Mouse (Mus musculus) forebrain, embryonic 11.5 days (tissue): ENCODE measurements around the gene Cyp2c23. TPM values are rescaled to one million over a fixed set of nuclear protein-coding genes. Genes with fewer than 3 reads are reported as not detected.

Experiments
- ATAC-seq: fragments of 200-750 bp; cut with Nextera tagmentation; replicated peaks from 2 replicates; pipeline ENCODE4 v1.8.0; 2017; ENCODE audit warnings: moderate TSS enrichment; ENCODE audit not compliant: low FRiP score
- DNase-seq: peaks from one replicate; pipeline ENCODE4 v3.0.0-alpha.2; 2017; ENCODE audit warnings: low spot score
- H3K27ac ChIP-seq: fragments of 300-500 bp; sonication (generic); 2 replicates; pipeline ENCODE4 v1.5.1; 2014; ENCODE audit warnings: low read depth, low read length
- H3K27me3 ChIP-seq: fragments of 300-500 bp; sonication (generic); 2 replicates; pipeline ENCODE4 v1.6.1; 2014; ENCODE audit warnings: mild to moderate bottlenecking, low read length, mixed read lengths; ENCODE audit not compliant: control insufficient read depth, insufficient read depth
- H3K36me3 ChIP-seq: fragments of 300-500 bp; sonication (generic); 2 replicates; pipeline ENCODE4 v1.6.1; 2014; ENCODE audit warnings: mild to moderate bottlenecking, low read length, moderate library complexity, mixed read lengths; ENCODE audit not compliant: control insufficient read depth, insufficient read depth
- H3K4me1 ChIP-seq: fragments of 300-500 bp; sonication (generic); replicated peaks from 2 replicates; pipeline ENCODE4 v1.6.1; 2014; ENCODE audit warnings: low read length, mixed read lengths; ENCODE audit not compliant: control insufficient read depth, insufficient read depth
- H3K4me2 ChIP-seq: fragments of 300-500 bp; sonication (generic); 2 replicates; pipeline ENCODE4 v1.6.1; 2014; ENCODE audit warnings: low read depth, mild to moderate bottlenecking, low read length, moderate library complexity, mixed read lengths; ENCODE audit not compliant: severe bottlenecking
- H3K4me3 ChIP-seq: fragments of 300-500 bp; sonication (generic); 2 replicates; pipeline ENCODE4 v1.5.1; 2014; ENCODE audit warnings: low read depth, low read length
- H3K9ac ChIP-seq: fragments of 300-500 bp; sonication (generic); 2 replicates; pipeline ENCODE4 v1.6.1; 2014; ENCODE audit warnings: low read length
- H3K9me3 ChIP-seq: fragments of 300-500 bp; sonication (generic); 2 replicates; pipeline ENCODE4 v1.6.1; 2016; ENCODE audit warnings: low read length, mixed read lengths; ENCODE audit not compliant: control insufficient read depth
- WGBS: fragments of 180-500 bp; shearing (Covaris S2); extraction: QIAGEN DNeasy Blood & Tissue Kit; methylation state at CpG from one replicate; pipeline ENCODE4 v1.1.7; 2014; 5-methylcytosine and 5-hydroxymethylcytosine counted together
- polyA plus RNA-seq: library from polyadenylated mRNA; unstranded; fragments of >200 nt; fragmentation: Nextera tagmentation; extraction: Ambion mirVana; gene quantifications from 2 replicates; pipeline ENCODE4 v1.2.1, GENCODE M21; 2014

Gene Cyp2c23
- polyA plus RNA-seq, 1 experiment from 2014 or later: not detected

DNA sequence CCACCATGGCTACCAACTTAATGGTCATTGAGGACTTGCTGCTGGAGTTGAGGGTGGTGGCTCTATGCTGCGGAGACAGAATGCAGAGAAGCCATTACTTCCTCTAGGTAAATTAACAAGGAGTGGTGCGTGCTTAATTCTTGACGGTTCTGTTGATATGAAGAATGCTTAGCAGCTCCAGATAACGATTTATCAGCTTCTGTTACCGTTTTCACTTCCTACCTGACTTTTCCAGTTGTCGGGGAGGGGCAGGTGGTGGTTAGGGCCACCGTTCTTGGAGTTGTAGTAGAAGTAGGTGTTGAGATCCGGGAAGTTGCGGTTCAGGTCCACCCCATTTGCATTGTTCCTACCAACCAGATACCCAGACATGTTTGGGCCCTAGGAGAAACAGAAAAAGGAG is 55.3 kb downstream of the Cyp2c23 start:
- Histone ChIP-seq H3K4me1 (no peaks in the 10 kb centered on the region), H3K36me3 (no peaks in the 10 kb centered on the region), H3K9me3 (no peaks in the 10 kb centered on the region), H3K27ac (no peak overlapping the region), H3K4me3 (no peak overlapping the region), H3K27me3 (no peaks in the 10 kb centered on the region), H3K9ac (no peak overlapping the region), H3K4me2 (no peak overlapping the region)
- 90% methylated on average over 9 of the region's 9 CpGs for WGBS
- DNase-seq (no peak), ATAC-seq (no peak)

DNA sequence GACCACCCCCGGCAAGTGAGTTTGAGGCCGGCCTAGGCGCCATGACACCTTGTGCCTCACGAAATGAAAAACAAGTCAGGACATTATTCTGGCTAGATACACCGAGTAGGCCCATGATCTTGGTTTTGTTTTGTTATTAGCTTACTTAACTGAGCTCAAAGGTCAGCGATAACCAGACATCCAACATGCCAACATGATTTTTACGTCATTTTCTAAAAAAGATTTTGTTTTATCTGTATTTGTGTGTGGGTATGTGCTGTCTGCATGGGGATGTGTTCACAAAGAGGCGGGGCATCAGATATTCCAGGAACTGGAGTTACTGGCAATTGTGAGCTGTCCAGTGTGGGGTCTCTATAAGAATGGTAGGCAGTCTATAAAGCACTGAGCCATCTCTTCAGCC is 56.9 kb downstream of the Cyp2c23 start:
- WGBS: 94% methylated on average over 8 of the region's 8 CpGs
- Histone ChIP-seq H3K4me1 (0 out of 2 replicates have a peak, but pooled peaks cover 3% of the 10 kb centered on the region), H3K27ac (no peak overlapping the region), H3K4me3 (no peak overlapping the region), H3K9me3 (no peaks in the 10 kb centered on the region), H3K27me3 (no peaks in the 10 kb centered on the region), H3K36me3 (no peaks in the 10 kb centered on the region), H3K9ac (no peak overlapping the region), H3K4me2 (no peak overlapping the region)
- DNase-seq (no peak), ATAC-seq (no peak)

GRCm38 (mm10) chr19:43968436-43969026 is 60.5 kb downstream of the Cyp2c23 start:
- H3K9me3 ChIP-seq: no peaks in the 10 kb centered on the region
- 47% methylated on average over 10 of the region's 11 CpGs for WGBS
- no peak overlapping the region for H3K4me3 ChIP-seq
- 0 out of 2 replicates have a peak, but pooled peaks cover 3% of the 10 kb centered on the region for H3K4me1 ChIP-seq
- ATAC-seq: no peak
- H3K36me3 ChIP-seq: no peaks in the 10 kb centered on the region
- no peak for DNase-seq
- H3K27ac ChIP-seq: no peak overlapping the region
- no peak overlapping the region for H3K4me2 ChIP-seq
- H3K27me3 ChIP-seq: no peaks in the 10 kb centered on the region
- no peak overlapping the region for H3K9ac ChIP-seq

DNA sequence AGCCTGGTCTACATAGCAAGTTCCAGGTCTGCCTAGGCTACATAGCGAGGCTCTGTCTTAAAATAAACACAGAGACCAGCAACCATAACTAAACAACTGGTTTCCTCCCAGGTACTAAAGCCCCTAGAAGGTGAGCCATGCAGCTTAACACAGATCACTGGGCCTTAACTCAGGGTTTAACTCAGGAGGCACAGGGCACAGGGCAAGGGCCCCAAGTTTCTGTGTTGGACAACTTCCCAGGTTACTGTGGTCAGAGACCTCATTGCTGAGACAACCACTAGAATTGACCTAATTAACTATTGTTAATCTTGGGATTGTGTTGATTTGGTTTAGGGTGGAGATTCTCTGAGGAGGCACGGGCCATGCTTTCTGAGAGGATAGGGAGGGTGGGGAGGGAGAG is 62.5 kb downstream of the Cyp2c23 start:
- WGBS: 79% methylated on average over 2 of the region's 2 CpGs

GRCm38 (mm10) chr19:43965496-43966085 is 63.4 kb downstream of the Cyp2c23 start:
- no peak for DNase-seq
- no peaks in the 10 kb centered on the region; the same call in 1 of the 2 replicates for H3K9me3 ChIP-seq
- no peak for ATAC-seq
- H3K27ac ChIP-seq: no peak overlapping the region
- no peak overlapping the region for H3K4me3 ChIP-seq
- no peaks in the 10 kb centered on the region for H3K36me3 ChIP-seq
- no peak overlapping the region for H3K9ac ChIP-seq
- no peaks in the 10 kb centered on the region for H3K27me3 ChIP-seq
- no peak overlapping the region for H3K4me2 ChIP-seq
- H3K4me1 ChIP-seq: 0 out of 2 replicates have a peak, but pooled peaks cover 3% of the 10 kb centered on the region
- WGBS: 88% methylated on average over 11 of the region's 11 CpGs

More for the DNA sequence above, 62.5 kb downstream of the Cyp2c23 start:
- no peak overlapping the region for H3K4me3 ChIP-seq
- H3K27me3 ChIP-seq: no peaks in the 10 kb centered on the region
- no peaks in the 10 kb centered on the region for H3K36me3 ChIP-seq
- no peak overlapping the region for H3K27ac ChIP-seq
- no peak for ATAC-seq
- DNase-seq: no peak
- 0 out of 2 replicates have a peak, but pooled peaks cover 3% of the 10 kb centered on the region for H3K4me1 ChIP-seq
- H3K9me3 ChIP-seq: no peaks in the 10 kb centered on the region
- H3K4me2 ChIP-seq: no peak overlapping the region
- H3K9ac ChIP-seq: no peak overlapping the region

GRCm38 (mm10) chr19:43962795-43963194 is 66.2 kb downstream of the Cyp2c23 start:
- H3K27me3 ChIP-seq: no peaks in the 10 kb centered on the region
- no peaks in the 10 kb centered on the region for H3K4me1 ChIP-seq
- no peak overlapping the region for H3K9ac ChIP-seq
- H3K27ac ChIP-seq: no peak overlapping the region
- H3K36me3 ChIP-seq: no peaks in the 10 kb centered on the region
- no peak overlapping the region for H3K4me3 ChIP-seq
- H3K9me3 ChIP-seq: no peaks in the 10 kb centered on the region; the same call in 1 of the 2 replicates
- H3K4me2 ChIP-seq: no peak overlapping the region
- WGBS: 73% methylated on average over 9 of the region's 9 CpGs
- ATAC-seq (no peak), DNase-seq (no peak)

GRCm38 (mm10) chr19:43961185-43961584 is 67.8 kb downstream of the Cyp2c23 start:
- Histone ChIP-seq H3K4me1 (no peaks in the 10 kb centered on the region), H3K36me3 (no peaks in the 10 kb centered on the region), H3K27ac (no peak overlapping the region), H3K4me2 (no peak overlapping the region), H3K27me3 (no peaks in the 10 kb centered on the region), H3K9ac (no peak overlapping the region), H3K4me3 (no peak overlapping the region), H3K9me3 (no peaks in the 10 kb centered on the region; the same call in 1 of the 2 replicates)
- 84% methylated on average over 2 of the region's 2 CpGs for WGBS
- ATAC-seq (no peak), DNase-seq (peak; percentile 64)

DNA sequence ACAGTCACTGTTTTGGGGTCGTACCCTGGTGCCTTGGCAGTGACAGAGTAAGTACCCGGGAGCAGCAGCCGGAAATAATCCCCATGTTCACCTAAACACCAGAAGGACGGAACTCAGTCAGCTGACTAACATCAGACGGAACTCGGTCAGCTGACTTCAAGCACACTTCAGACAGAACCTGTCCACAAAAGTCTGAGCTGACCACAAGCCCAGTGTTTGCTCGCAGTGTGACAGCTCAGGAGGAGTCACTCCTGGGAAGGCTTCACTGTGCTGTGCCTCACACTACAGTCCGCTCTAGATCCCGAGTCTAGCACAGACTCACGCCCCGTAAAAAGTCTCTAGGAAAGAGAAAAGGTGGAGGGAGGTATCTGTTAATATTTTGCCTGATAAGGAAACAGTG is 69.0 kb downstream of the Cyp2c23 start:
- Histone ChIP-seq H3K4me2 (no peak overlapping the region), H3K4me3 (no peak overlapping the region), H3K36me3 (no peaks in the 10 kb centered on the region), H3K27me3 (no peaks in the 10 kb centered on the region), H3K27ac (no peak overlapping the region), H3K4me1 (no peaks in the 10 kb centered on the region), H3K9me3 (no peaks in the 10 kb centered on the region; the same call in 1 of the 2 replicates), H3K9ac (no peak overlapping the region)
- ATAC-seq: no peak
- 92% methylated on average over 11 of the region's 11 CpGs for WGBS
- DNase-seq: no peak

DNA sequence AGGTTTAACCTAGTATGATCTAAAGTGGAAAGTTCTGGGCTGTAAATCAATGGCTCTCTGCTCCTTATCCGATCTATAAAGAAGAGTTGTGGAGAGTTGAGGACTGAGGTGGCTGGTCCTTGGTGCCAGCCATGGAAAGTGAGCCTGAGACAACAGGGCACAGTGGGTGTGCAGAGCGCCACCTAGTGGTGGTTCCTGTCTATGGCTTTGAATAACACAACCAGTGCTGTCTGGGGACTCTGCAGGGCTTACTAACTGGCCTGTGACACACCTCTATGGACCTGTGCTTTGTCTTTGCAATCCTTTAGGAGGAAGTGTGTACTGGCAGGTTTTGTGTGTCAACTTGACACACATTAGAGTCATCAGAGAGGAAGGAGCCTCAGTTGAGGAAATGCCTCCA is 69.8 kb downstream of the Cyp2c23 start:
- H3K36me3 ChIP-seq: no peaks in the 10 kb centered on the region
- DNase-seq (peak; percentile 89), ATAC-seq (no peak)
- H3K27ac ChIP-seq: no peak overlapping the region
- no peaks in the 10 kb centered on the region; the same call in 1 of the 2 replicates for H3K9me3 ChIP-seq
- no peak overlapping the region for H3K9ac ChIP-seq
- no peaks in the 10 kb centered on the region for H3K4me1 ChIP-seq
- H3K4me2 ChIP-seq: no peak overlapping the region
- H3K4me3 ChIP-seq: no peak overlapping the region
- no peaks in the 10 kb centered on the region for H3K27me3 ChIP-seq
- 36% methylated on average over 2 of the region's 2 CpGs for WGBS
